Mouse (Mus musculus) liver, adult (tissue): Measurements from ENCODE around the gene Cdk2ap2.
A peak's percentile ranks its signal among the peaks of the same experiment; 100 is the strongest.

ENCODE experiments used
- GATA4 ChIP-seq: IDR thresholded peaks from 2 replicates; pipeline ENCODE4 v1.6.1; 2014; ENCODE audit warnings: mild to moderate bottlenecking, low read length; ENCODE audit not compliant: insufficient replicate concordance

Gene Cdk2ap2

GRCm38 (mm10) chr19:4140147-4140546, 43.2 kb downstream of the Cdk2ap2 start:
- TF ChIP-seq GATA4: no peak

- TF ChIP-seq GATA4: no peak
These were observed 45.6 kb downstream of the Cdk2ap2 start for GRCm38 (mm10) chr19:4142416-4143173.

DNA sequence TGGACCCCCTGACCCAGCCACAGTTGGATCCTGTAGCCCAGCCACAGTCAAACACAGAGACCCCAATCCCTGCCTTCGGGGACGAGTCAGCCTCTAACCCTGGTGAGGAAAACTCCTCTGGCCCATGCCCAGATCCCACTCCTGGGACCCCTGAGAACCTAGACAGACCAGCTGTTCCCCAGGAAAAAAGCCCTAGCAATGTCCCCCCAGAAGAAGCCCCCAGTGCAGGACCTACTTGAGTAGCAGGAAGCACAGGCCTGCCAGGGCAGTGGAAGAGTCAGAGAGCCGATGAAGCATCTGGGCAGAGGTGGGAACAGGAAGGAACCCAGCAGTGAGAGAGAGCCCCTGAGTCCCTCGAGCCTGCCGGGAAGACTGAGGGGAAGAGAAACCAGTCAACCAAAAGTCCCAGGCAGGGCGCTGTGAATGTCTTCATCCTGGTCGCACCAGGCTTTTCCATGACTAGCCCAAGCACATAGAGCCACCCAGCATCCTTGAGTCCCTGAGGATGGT, 46.8 kb downstream of the Cdk2ap2 start, which contains the start of gene Cabp4:
Gene Cabp4 (minus strand): TSS at position 275 of the 510 bp plus-strand sequence.
- TF ChIP-seq GATA4: no peak

GRCm38 (mm10) chr19:4144550-4145498, 47.8 kb downstream of the Cdk2ap2 start:
- no peak for TF ChIP-seq GATA4

DNA sequence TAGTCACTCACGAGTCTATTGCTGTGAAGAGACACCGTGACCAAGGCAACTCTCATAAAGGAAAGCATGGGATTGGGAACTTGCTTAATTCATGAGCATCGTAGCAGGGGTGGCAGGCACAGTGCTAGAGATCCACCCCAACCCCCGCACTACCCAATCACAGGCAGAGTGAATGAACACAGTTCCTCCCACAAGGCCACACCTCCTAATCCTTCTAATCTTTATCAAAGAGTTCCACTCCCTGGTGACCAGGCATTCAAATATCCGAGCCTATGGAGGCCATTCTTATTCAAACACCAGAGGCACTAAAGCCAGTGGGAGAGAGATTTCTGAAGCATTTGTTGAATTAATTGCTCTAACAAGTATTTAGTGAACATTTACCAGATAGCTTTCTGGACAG, 49.0 kb downstream of the Cdk2ap2 start:
- TF ChIP-seq GATA4: no peak

GRCm38 (mm10) chr19:4146366-4147021, 49.5 kb downstream of the Cdk2ap2 start:
- no peak for TF ChIP-seq GATA4

- no peak for TF ChIP-seq GATA4
These were observed 50.0 kb downstream of the Cdk2ap2 start for GRCm38 (mm10) chr19:4147022-4147405.

DNA sequence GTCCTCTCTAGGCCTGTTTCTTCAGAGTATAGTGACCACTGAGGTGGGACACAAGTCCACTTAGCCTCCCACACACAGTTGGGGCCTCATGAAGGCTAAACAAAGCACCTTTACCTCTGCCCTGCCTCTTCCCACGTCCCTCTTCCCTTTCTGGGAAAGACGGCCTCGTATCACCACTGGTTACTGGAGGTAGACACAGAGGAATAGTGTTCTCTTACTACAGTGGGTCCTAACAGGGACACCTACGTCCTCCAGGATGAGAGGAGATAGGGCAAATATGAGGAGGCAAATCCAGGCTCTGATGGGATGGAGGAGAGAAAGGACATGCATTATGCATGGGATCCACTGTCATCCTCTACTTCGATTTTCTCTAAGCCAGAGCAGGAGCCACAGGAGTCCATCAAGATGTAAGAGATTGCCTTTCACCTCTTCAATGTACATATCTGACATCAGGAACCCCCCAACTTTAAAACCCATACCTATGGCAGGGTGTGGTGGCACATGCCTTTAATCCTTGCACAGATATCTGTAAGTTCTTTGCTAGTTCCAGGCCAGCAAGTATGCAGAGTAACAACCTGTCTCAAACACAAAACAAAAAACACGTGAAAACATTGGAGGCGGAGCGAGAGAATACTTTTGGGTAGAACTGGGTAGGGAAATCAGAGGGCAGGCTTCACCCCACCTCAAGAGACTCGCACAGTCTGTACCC, 51.0 kb downstream of the Cdk2ap2 start:
- TF ChIP-seq GATA4: no peak

DNA sequence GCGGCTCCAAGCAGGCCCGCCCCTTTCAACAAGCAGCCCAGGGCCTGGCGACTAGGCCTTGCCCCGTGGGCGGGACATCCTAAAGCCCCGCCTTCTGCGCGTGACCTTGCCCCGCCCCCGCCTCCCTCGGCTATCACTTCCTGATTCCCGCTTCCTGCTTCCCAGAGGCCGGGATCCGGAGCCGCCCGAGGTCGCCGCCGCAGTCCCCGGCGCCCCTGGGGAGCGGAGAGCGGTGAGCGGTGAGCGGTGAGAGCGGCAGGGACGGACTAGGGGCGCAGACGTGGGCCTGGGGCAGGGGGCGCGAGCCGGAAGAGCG, 51.5 kb downstream of the Cdk2ap2 start, which contains the start of gene Coro1b:
Gene Coro1b (plus strand): TSS at position 129 of the 316 bp plus-strand sequence.
- peak; percentile 74; the same call in 1 of the 2 replicates for TF ChIP-seq GATA4
